Mouse (Mus musculus) embryonic facial prominence, embryonic 11.5 days (tissue): ENCODE results near the gene Irak2. TPM values are rescaled to one million over a fixed set of nuclear protein-coding genes. Genes with fewer than 3 reads are reported as not detected.

ENCODE experiments used
- ATAC-seq: fragments of 200-750 bp; cut with Nextera tagmentation; replicated peaks from 2 replicates; pipeline ENCODE4 v1.8.0; 2017; ENCODE audit warnings: low read depth; ENCODE audit not compliant: insufficient number of reproducible peaks, low FRiP score, low TSS enrichment
- DNase-seq: peaks from one replicate; pipeline ENCODE4 v3.0.0-alpha.2; 2015; ENCODE audit warnings: low spot score
- H3K27ac ChIP-seq: fragments of 300-500 bp; sonication (generic); replicated peaks from 2 replicates; pipeline ENCODE4 v1.5.1; 2014; ENCODE audit warnings: mild to moderate bottlenecking, low read depth, low read length, control low read depth
- H3K27me3 ChIP-seq: fragments of 300-500 bp; sonication (generic); 2 replicates; pipeline ENCODE4 v1.6.1; 2014; ENCODE audit warnings: mild to moderate bottlenecking, low read length, moderate library complexity, mixed read lengths; ENCODE audit not compliant: control insufficient read depth, insufficient read depth
- H3K36me3 ChIP-seq: fragments of 300-500 bp; sonication (generic); replicated peaks from 2 replicates; pipeline ENCODE4 v1.6.1; 2014; ENCODE audit warnings: low read depth, mild to moderate bottlenecking, low read length, moderate library complexity, mixed read lengths; ENCODE audit not compliant: control insufficient read depth, insufficient read depth
- H3K4me1 ChIP-seq: fragments of 300-500 bp; sonication (generic); 2 replicates; pipeline ENCODE4 v1.6.1; 2014; ENCODE audit warnings: low read length, mixed read lengths; ENCODE audit not compliant: control insufficient read depth, insufficient read depth
- H3K4me2 ChIP-seq: fragments of 300-500 bp; sonication (generic); 2 replicates; pipeline ENCODE4 v1.6.1; 2014; ENCODE audit warnings: low read depth, mild to moderate bottlenecking, control low read depth, low read length, moderate library complexity
- H3K4me3 ChIP-seq: fragments of 300-500 bp; sonication (generic); 2 replicates; pipeline ENCODE4 v1.5.1; 2014; ENCODE audit warnings: low read depth, low read length, control low read depth
- H3K9ac ChIP-seq: fragments of 300-500 bp; sonication (generic); replicated peaks from 2 replicates; pipeline ENCODE4 v1.6.1; 2014; ENCODE audit warnings: mild to moderate bottlenecking, control low read depth, low read length
- H3K9me3 ChIP-seq: fragments of 300-500 bp; sonication (generic); replicated peaks from 2 replicates; pipeline ENCODE4 v1.6.1; 2016; ENCODE audit warnings: mild to moderate bottlenecking, low read length, inconsistent platforms, mixed read lengths; ENCODE audit not compliant: control insufficient read depth
- WGBS: fragments of 180-500 bp; shearing (Covaris S2); extraction: QIAGEN DNeasy Blood & Tissue Kit; methylation state at CpG from one replicate; pipeline ENCODE4 v1.1.7; 2014; 5-methylcytosine and 5-hydroxymethylcytosine counted together
- polyA plus RNA-seq: library from polyadenylated mRNA; unstranded; fragments of >200 nt; fragmentation: Nextera tagmentation; extraction: Ambion mirVana; gene quantifications from 2 replicates; pipeline ENCODE4 v1.2.1, GENCODE M21; 2014

The Irak2 gene
- polyA plus RNA-seq, 1 experiment from 2014 or later, result 2.2 TPM

DNA sequence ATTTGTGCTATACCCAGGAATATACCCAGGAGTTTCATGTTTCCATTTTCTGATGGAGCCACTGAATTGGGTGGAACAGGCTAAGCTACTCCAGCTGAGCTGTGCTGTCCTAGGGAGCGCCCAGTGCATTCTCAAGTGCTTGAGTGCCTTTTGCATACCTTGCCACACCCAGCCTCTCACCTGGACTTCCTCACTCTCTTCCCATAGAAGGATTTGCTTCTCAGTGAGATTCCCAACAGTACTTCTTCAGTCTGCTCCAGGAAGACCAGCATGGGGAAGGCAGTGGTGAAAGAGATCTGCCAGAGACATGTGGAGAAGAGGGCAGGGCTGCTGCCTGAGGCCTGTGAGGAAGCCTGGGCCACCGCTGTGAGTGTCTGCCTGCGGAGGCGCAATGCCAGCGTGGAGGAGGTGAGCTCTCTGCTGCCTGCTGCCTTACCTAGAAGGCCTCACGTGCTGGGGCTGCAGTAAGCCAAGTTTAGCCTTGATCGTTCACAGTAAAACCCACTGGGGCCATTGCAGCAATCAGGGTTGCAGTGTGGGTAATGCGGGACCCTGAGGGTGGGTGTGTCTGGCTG, 48.4 kb downstream of the Irak2 start:
- no peak overlapping the region for H3K4me2 ChIP-seq
- H3K4me1 ChIP-seq, result peaks cover 6% of the 10 kb centered on the region
- H3K27ac ChIP-seq, result no peak overlapping the region
- no peak overlapping the region for H3K9ac ChIP-seq
- WGBS, result 40% methylated on average over 8 of the region's 8 CpGs
- H3K9me3 ChIP-seq, result no peaks in the 10 kb centered on the region
- H3K27me3 ChIP-seq, result no peaks in the 10 kb centered on the region
- DNase-seq (no peak), ATAC-seq (no peak)
- H3K36me3 ChIP-seq, result no peaks in the 10 kb centered on the region
- H3K4me3 ChIP-seq, result no peak overlapping the region

DNA sequence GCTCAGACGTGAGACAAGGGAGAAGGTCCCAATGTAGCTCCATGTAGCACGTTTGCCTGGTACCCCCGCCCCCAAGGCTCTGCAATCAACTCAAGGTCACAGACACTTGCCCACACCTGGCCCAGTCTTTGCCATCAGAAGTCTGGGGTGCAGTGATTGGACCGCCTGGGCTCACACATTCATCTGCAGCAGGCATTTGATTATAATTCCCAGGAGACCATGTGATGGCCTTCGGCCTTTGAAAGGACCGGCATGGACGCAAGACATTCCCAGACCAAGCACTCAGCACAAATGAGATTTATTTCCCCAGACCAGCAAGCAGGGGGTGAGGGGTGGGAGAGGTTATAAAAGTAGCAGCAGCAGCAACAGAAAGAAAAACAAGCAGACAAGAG, 51.7 kb downstream of the Irak2 start:
- peak overlapping the region; percentile 39 for H3K9ac ChIP-seq
- no peaks in the 10 kb centered on the region for H3K27me3 ChIP-seq
- H3K4me1 ChIP-seq, result peaks cover 6% of the 10 kb centered on the region
- peak overlapping the region; percentile 60 for H3K27ac ChIP-seq
- H3K4me3 ChIP-seq, result no peak overlapping the region
- no peaks in the 10 kb centered on the region for H3K36me3 ChIP-seq
- ATAC-seq, result 0 out of 2 replicates have a peak, but pooled peaks have one; percentile 42
- H3K9me3 ChIP-seq, result no peaks in the 10 kb centered on the region
- no peak overlapping the region for H3K4me2 ChIP-seq
- peak; percentile 60 for DNase-seq
- 10% methylated on average over 7 of the region's 7 CpGs for WGBS

DNA sequence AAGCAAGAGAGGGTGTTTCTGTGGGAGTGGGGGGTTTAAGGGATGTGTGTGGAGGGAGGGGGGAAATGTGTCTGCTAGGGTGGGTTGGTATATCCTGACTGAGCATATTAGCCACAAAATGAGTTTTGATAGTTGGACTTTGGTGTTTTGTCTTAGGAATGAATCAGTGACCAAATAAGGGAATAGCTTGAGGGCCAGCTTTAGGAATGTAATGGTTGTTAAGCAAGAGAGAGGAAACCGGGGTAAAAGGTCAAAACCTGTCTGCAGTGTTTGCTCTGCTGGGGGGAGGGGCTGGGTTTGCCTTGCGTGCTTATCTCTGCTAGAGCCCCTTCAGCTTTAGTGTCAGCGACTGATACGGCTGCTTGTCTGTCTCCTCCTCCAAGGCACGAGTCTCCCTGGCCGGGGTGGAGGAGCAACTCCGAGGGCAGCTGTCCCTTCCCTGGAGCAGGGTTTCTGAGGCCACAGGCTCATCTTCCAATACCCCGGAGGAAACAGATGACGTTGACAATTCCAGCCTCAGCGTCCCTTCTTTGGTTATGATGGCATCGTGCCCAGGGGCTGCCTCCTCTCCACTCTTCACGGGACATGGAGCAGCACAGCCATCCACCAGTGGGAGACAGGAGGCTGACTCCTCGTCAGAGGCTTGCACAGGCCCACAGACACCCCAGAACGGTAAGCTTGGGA, 52.3 kb downstream of the Irak2 start:
- no peaks in the 10 kb centered on the region for H3K27me3 ChIP-seq
- 6% methylated on average over 14 of the region's 14 CpGs for WGBS
- DNase-seq, result peak; percentile 83
- H3K9me3 ChIP-seq, result no peaks in the 10 kb centered on the region
- no peaks in the 10 kb centered on the region for H3K36me3 ChIP-seq
- peak overlapping the region; percentile 60 for H3K27ac ChIP-seq
- 0 out of 2 replicates have a peak overlapping the region, but pooled peaks have one; percentile 33 for H3K9ac ChIP-seq
- peak; percentile 47; the same call in 1 of the 2 replicates for ATAC-seq
- peaks cover 6% of the 10 kb centered on the region for H3K4me1 ChIP-seq
- peak overlapping the region; percentile 13 for H3K4me2 ChIP-seq
- no peak overlapping the region for H3K4me3 ChIP-seq

DNA sequence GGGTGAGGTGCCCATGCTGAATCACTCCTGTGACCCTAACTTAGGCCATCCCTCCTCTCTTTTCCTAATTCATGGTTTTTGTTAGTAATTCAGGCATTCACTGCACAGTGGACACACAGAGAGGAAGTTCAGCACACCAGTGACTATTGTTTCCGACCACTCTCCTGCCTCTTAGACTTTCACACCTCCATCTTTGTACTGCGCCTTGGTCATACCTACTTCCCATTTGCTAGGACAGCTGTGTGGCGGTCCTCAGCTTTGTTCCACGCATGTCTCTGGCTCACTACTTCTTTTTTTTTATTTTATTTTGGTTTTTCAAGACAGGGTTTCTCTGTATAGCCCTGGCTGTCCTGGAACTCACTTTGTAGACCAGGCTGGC, 52.8 kb downstream of the Irak2 start:
- H3K9ac ChIP-seq, result 0 out of 2 replicates have a peak overlapping the region, but pooled peaks have one; percentile 33
- ATAC-seq, result no peak
- no peaks in the 10 kb centered on the region for H3K36me3 ChIP-seq
- no peaks in the 10 kb centered on the region for H3K27me3 ChIP-seq
- H3K4me3 ChIP-seq, result no peak overlapping the region
- H3K9me3 ChIP-seq, result no peaks in the 10 kb centered on the region
- peak overlapping the region; percentile 44 for H3K27ac ChIP-seq
- DNase-seq, result no peak
- H3K4me1 ChIP-seq, result peaks cover 6% of the 10 kb centered on the region
- 59% methylated on average over 4 of the region's 4 CpGs for WGBS
- H3K4me2 ChIP-seq, result peak overlapping the region; percentile 13; the same call in 1 of the 2 replicates

DNA sequence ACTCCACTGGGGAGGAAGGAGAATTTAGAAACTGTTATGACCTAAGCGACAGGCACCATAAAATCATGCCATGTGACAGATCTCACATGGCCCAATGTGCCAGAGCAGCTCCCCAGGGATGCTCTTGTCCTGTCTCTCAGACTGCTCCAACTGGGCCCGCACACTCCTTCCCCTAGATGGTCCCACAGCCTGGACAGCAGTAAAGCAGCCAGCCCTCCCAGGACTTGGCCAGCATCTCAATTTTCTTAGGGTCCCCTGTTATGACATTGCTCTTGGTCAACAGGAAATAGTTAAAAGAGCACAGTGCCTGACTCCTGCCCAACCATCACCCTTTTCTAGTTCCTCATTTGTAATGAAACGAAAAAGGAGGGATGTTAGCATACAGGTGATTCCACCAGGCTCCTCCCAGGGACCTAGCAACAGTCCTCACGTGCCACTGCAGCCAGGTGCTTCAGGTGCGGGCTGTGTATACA, 54.4 kb downstream of the Irak2 start:
- Histone ChIP-seq H3K9ac (no peak overlapping the region), H3K9me3 (no peaks in the 10 kb centered on the region), H3K4me1 (peaks cover 6% of the 10 kb centered on the region), H3K4me3 (no peak overlapping the region), H3K27ac (no peak overlapping the region), H3K27me3 (no peaks in the 10 kb centered on the region), H3K4me2 (no peak overlapping the region), H3K36me3 (no peaks in the 10 kb centered on the region)
- 89% methylated on average over 5 of the region's 5 CpGs for WGBS
- ATAC-seq (no peak), DNase-seq (no peak)

DNA sequence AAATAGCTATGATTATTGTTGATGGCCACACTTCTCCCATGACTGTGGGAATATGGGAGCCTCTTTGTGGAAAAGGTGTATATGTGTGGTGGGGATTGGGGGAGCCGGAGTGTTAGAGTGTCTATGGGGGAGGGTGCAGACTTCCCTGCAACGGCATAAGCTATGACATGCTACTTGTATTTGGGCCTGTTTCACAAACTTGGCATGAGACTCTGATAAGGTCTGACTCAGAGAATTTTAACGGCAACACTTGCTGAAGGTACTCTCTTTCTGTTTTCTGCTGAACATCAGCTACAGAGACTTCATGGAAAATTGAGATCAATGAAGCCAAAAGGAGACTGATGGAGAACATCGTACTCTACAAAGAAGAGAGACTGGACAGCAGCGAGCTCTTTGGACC, 55.1 kb downstream of the Irak2 start:
- no peak overlapping the region for H3K4me3 ChIP-seq
- H3K9me3 ChIP-seq, result no peaks in the 10 kb centered on the region
- H3K27me3 ChIP-seq, result no peaks in the 10 kb centered on the region
- DNase-seq (no peak), ATAC-seq (no peak)
- peaks cover 6% of the 10 kb centered on the region for H3K4me1 ChIP-seq
- H3K4me2 ChIP-seq, result no peak overlapping the region
- 95% methylated on average over 5 of the region's 5 CpGs for WGBS
- no peak overlapping the region for H3K27ac ChIP-seq
- no peaks in the 10 kb centered on the region for H3K36me3 ChIP-seq
- no peak overlapping the region for H3K9ac ChIP-seq

DNA sequence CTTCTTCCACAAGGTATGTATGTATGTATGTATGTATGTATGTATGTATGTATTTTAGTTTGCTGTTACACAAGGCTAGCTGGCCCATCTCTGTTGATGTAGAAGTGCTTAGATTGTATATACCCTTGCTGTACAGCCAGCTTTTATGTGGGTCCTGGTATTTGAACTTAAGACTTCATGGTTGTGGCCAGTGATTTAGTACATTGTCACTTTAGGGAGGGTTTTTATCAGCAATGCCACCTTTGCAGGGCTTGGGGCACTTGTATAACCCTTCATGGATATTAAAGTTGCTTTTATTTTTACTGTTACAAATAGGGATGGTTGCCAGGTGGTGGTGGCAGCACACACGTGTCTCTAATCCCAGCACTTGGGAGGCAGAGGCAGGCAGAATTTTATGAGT, 56.9 kb downstream of the Irak2 start:
- 88% methylated on average over 1 of the region's 1 CpGs for WGBS
- Histone ChIP-seq H3K9ac (no peak overlapping the region), H3K27ac (no peak overlapping the region), H3K4me1 (no peaks in the 10 kb centered on the region; the same call in 1 of the 2 replicates), H3K4me3 (no peak overlapping the region), H3K36me3 (no peaks in the 10 kb centered on the region), H3K27me3 (no peaks in the 10 kb centered on the region), H3K9me3 (no peaks in the 10 kb centered on the region), H3K4me2 (no peak overlapping the region)
- no peak for ATAC-seq
- no peak for DNase-seq

DNA sequence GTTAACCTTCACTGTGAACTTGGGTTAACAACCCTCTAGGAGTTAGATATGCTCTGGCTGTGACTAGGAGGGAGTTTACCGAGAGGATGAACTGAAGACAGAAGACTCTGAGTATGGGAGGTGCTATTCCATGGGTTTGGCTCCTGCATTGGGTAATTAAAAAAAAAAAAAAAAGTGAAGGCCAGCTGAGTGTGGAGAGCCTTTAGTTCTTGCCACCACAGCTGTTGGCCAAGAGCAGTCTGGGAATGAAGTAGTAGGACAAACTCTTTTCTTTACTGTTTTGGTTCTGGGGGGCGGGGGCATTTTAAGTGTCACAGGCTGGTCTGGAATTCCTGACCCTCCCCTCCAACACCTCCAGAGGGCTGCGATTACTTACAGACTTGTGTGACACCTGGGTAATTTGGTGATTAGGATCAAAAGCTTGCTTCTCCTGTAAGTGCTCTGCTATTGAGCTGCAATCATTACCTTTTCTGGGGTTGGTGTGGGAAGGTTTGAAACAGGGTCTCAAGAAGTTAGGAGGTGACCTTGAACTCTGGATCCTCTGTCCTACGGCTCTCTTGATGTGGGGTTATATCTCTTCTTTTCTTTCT, 57.6 kb downstream of the Irak2 start:
- WGBS, result 72% methylated on average over 4 of the region's 4 CpGs
- Histone ChIP-seq H3K27me3 (no peaks in the 10 kb centered on the region), H3K4me1 (no peaks in the 10 kb centered on the region), H3K9me3 (no peaks in the 10 kb centered on the region), H3K4me3 (no peak overlapping the region; the same call in 1 of the 2 replicates), H3K27ac (0 out of 2 replicates have a peak overlapping the region, but pooled peaks have one; percentile 47), H3K4me2 (no peak overlapping the region), H3K36me3 (no peaks in the 10 kb centered on the region), H3K9ac (peak overlapping the region; percentile 43; the same call in 1 of the 2 replicates)
- no peak for ATAC-seq
- no peak for DNase-seq
